ENCODE assay signal across 8 mouse cellular contexts in the genomic region with DNA sequence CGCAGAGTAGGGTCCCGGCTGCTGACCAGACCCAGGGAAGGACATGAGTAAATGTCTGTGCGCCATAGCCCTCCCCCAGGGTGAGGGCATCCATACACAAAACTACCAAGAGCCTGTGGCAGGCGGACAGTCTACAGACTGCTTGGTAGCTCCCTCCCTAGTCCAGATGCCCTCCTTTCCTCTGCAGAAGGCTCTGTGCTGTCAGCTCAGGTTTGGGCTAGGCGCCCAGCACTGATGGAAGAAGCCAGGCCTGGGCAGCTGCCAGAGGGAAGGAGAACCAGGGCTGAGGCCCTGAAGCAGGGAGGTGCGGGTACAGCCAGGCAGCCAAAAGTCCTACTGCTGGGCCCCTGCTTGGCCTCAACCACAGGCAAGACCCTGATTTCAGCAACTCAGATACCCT. TPM values are rescaled to one million over a fixed set of nuclear protein-coding genes. Genes with fewer than 3 reads are reported as not detected.
A peak's percentile ranks its signal among the peaks of the same experiment; 100 is the strongest.
DNase-seq lines count a peak whose midpoint lies in the region; ATAC-seq lines count a peak whose summit lies in the region.

No protein-coding gene starts in this region.

- H3K4me1 ChIP-seq in forebrain, embryonic 10.5 days: peaks cover 15% of the 10 kb centered on the region; the same call in 1 of the 2 replicates
- no peaks in the 10 kb centered on the region for H3K4me1 ChIP-seq in forebrain, embryonic 11.5 days (replicated peaks; ENCODE audit: control insufficient read depth, insufficient read depth, low read length)

- H3K4me3 ChIP-seq in forebrain, embryonic 10.5 days: no peak overlapping the region
- H3K4me3 ChIP-seq in forebrain, embryonic 11.5 days (ENCODE audit: low read depth, low read length): no peak overlapping the region

- 90% methylated on average over 6 of the region's 6 CpGs for WGBS in forebrain, embryonic 10.5 days
- WGBS in forebrain, embryonic 11.5 days: 93% methylated on average over 6 of the region's 6 CpGs

- intact Hi-C loops in left cerebral cortex, postnatal 10 days (cut with DNase I): no loop called here

- no peaks in the 10 kb centered on the region for H3K9me3 ChIP-seq in forebrain, embryonic 10.5 days
- no peaks in the 10 kb centered on the region for H3K9me3 ChIP-seq in forebrain, embryonic 11.5 days (ENCODE audit: control insufficient read depth, low read length)

- H3K9ac ChIP-seq in forebrain, embryonic 11.5 days (ENCODE audit: low read length): no peak overlapping the region

- no peak for DNase-seq in forebrain, embryonic 10.5 days (ENCODE audit: extremely low spot score, low spot score)
- DNase-seq in forebrain, embryonic 11.5 days (ENCODE audit: low spot score): no peak
- DNase-seq in retina, postnatal 7 days (ENCODE audit: low read depth, low spot score): peak; percentile 19
- DNase-seq in retina, postnatal 1 day: no peak
- DNase-seq in gastrocnemius, adult 8-10 months (ENCODE audit: low spot score in 2 of 2): peak; percentile 76 to 83
- DNase-seq in left cerebral cortex, postnatal 10 days (ENCODE audit: extremely low spot score in 1 of 2, low spot score in 2 of 2): peak; percentile 79 to 83
- no peak for DNase-seq in kidney, postnatal 10 days

- H3K27ac ChIP-seq in forebrain, embryonic 10.5 days: 0 out of 2 replicates have a peak overlapping the region, but pooled peaks have one; percentile 54
- H3K27ac ChIP-seq in forebrain, embryonic 11.5 days (ENCODE audit: low read depth, low read length): no peak overlapping the region

- no peak overlapping the region for H3K4me2 ChIP-seq in forebrain, embryonic 11.5 days (ENCODE audit: low read depth, low read length, severe bottlenecking)

- no peaks in the 10 kb centered on the region for H3K27me3 ChIP-seq in forebrain, embryonic 10.5 days (ENCODE audit: poor library complexity, severe bottlenecking)
- no peaks in the 10 kb centered on the region for H3K27me3 ChIP-seq in forebrain, embryonic 11.5 days (ENCODE audit: control insufficient read depth, insufficient read depth, low read length)

- no peak for ATAC-seq in forebrain, embryonic 11.5 days (replicated peaks; ENCODE audit: low FRiP score)
- ATAC-seq in megakaryocyte-erythroid progenitor cell, adult 5-6 weeks (replicated peaks; ENCODE audit: low FRiP score, low TSS enrichment, poor library complexity, severe bottlenecking): no peak

- no peaks in the 10 kb centered on the region for H3K36me3 ChIP-seq in forebrain, embryonic 10.5 days (replicated peaks)
- H3K36me3 ChIP-seq in forebrain, embryonic 11.5 days (ENCODE audit: control insufficient read depth, insufficient read depth, low read length): no peaks in the 10 kb centered on the region

RNA-seq across cellular contexts. Expression of a gene that starts 35.5 kb away (rescaled TPM):
- polyA plus RNA-seq in forebrain, embryonic 10.5 days (2016; fragmentation: Nextera tagmentation; extraction: Ambion mirVana): 0.51 and 0.63 TPM in 2 replicates
- polyA plus RNA-seq in forebrain, embryonic 11.5 days (2014; fragmentation: Nextera tagmentation; extraction: Ambion mirVana): 1.0 and 1.8 TPM in 2 replicates
- total RNA-seq in gastrocnemius, adult 8-10 months (2022): 100 to 1,000 TPM; 146 to 169 (median 160) TPM
- 100 to 1,000 TPM; 768 to 793 TPM for total RNA-seq in left cerebral cortex, postnatal 10 days (2021)
- total RNA-seq in megakaryocyte-erythroid progenitor cell, adult 5-6 weeks (2014; fragmentation: Nextera tagmentation): 0.52 and 3.0 TPM in 2 replicates
- total RNA-seq in megakaryocyte-erythroid progenitor cell, adult 5-6 weeks (2017): 1.6 TPM in 1 of 2 replicates, not detected in the other

Comparison
In these comparisons a context has a peak if more than half of its experiments do, and no peak if none do; other contexts are left out.
1. DNase-seq: peak in retina, postnatal 7 days (single experiment), gastrocnemius, adult 8-10 months (2 of 2) and left cerebral cortex, postnatal 10 days (2 of 2); none in forebrain, embryonic 10.5 days (single experiment), forebrain, embryonic 11.5 days (single experiment), retina, postnatal 1 day (single experiment) and kidney, postnatal 10 days (single experiment).
2. RNA of a gene that starts 35.5 kb away (total RNA-seq): 768 to 793 TPM in left cerebral cortex, postnatal 10 days and 146 to 169 TPM in gastrocnemius, adult 8-10 months; 0.52 to 3.0 TPM in megakaryocyte-erythroid progenitor cell, adult 5-6 weeks; every median in the first group is over 10 times any median in the second.